Mouse (Mus musculus) embryonic stem cell, embryonic (primary cell): ENCODE measurements at regions not wholly inside any gene's neighbourhood (a gene's known extent, or its start where the extent isn't known, plus 50 kb on each side); places are given as distances from the start of the nearest gene placed in this dataset.

Experiments
- CTCF ChIA-PET, 4 experiments: fragments of 300-600 bp in 2 of 4; fragments of 350-600 bp in 2 of 4; sonication (Branson Sonifier 250); formaldehyde crosslinking; loops; one replicate each; lab custom pipeline; 2022; ENCODE audit warnings: inconsistent platforms in 2 of 4; lab: Charles Lee
- POLR2A ChIA-PET, 4 experiments: fragments of 300-600 bp in 2 of 4; fragments of 350-600 bp in 2 of 4; sonication (Branson Sonifier 250); formaldehyde crosslinking; loops; one replicate each; lab custom pipeline; 2022; ENCODE audit warnings: antibody characterized with exemption in 4 of 4, inconsistent platforms in 1 of 4; lab: Charles Lee

DNA sequence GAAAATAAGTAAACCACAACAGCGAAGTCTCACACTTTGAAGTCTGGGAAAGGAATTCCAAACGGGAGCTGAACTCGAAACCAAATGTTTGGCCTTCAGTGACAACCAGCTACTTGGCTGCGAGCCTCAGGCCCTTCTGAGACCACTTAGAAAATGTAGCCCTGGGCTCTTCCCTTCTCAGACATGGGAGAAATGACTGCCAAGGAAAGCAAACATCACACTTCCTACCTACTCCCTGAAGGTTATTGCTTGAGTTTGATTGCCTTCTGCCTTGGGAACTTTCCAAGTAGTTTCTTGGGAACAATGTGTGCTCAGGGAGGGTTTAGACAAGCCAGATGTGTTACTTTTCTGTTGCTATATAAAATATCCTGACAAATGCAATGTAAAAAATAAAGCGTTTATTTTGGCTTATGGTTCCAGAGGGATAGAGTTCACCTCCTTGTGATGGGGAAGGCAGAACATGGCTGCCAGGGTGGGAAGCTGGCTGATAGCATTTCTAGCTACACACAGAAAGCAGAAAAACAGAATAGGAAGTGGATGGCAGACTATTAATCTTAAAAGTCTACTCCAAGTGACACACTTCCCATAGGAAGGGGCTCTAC lies 194.8 kb upstream of the Rack1 start:
- POLR2A ChIA-PET, result no interaction called here

GRCm38 (mm10) chr11:48601096-48601495 lies 199.0 kb upstream of the Rack1 start:
- ChIA-PET POLR2A (no interaction called here), CTCF (no interaction called here)

More for the DNA sequence above, 194.8 kb upstream of the Rack1 start:
- CTCF ChIA-PET, result interaction anchor here in 1 of 4 experiments (1.7 kb wide), 1 partner anchor 170 kb away, joined by 3 read pairs; no protein-coding TSS in a partner anchor

DNA sequence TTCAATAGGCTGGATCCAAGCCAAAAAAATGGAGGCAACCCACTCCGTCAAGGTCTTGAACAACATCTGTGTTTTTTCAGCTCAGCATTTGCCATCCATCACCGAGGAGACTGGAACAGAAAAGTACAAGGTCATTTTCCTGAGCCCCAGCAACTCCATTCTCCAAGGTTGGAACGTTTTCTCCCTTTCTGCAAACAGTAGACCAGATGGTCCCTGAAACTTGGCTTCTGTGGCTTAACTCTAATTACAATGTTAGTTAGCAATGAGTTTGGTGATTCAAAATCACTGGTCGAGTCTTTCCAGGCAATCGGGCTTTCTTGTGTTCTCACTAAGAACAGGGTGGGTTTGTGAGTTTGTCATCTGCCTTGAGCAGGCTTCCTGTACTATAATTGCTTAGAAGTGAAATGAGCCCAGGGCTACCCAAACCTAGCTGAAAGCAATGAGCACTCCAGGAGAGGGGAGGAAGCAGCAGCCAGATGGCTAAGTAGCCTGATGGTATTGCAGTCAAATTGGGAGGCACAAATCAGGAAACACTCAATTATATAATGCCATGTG lies 200.5 kb upstream of the Rack1 start:
- POLR2A ChIA-PET, result no interaction called here
- CTCF ChIA-PET, result no interaction called here

DNA sequence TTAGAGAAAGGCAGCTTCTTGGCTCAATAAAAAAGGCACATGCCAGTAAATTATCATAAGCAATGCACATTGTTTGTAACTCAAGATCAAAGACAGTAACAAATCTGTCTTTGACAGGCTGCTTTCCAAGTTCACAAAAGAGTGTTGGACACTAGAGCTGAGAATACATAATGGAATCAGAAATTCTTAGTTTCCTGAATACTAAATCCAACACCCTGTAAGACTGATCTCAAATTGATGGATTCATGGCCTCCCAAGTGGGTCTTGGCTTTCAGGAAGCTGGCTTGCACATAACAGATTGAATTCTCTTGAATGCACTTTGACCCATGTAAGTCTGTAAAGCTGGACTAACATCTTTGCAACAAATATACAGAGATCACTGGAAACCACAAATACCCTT lies 201.1 kb upstream of the Rack1 start:
- CTCF ChIA-PET, result no interaction called here
- POLR2A ChIA-PET, result no interaction called here

DNA sequence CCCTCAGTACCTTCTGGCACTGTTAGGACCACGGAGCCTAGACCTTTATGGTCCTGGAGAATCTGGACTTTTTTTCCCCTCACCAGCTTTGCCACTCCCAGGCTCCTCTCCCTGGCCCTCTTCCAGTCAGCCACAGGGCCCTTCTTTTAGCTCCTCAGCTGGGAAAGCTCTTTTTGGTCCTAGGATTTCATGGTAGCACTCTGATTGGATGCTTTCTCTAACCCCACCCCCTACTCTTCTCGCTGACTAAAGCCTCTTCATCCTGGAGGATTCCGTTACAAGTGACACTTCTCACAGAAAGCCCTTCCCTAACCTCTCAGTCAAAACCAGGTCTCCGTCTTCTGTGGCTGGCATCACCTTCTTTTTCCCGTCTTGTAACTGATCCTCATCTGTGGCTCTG lies 205.7 kb upstream of the Rack1 start:
- POLR2A ChIA-PET, result no interaction called here
- CTCF ChIA-PET, result interaction anchor here in 1 of 4 experiments (0.8 kb wide), 1 partner anchor 180 kb away, joined by 6 read pairs; no protein-coding TSS in a partner anchor

DNA sequence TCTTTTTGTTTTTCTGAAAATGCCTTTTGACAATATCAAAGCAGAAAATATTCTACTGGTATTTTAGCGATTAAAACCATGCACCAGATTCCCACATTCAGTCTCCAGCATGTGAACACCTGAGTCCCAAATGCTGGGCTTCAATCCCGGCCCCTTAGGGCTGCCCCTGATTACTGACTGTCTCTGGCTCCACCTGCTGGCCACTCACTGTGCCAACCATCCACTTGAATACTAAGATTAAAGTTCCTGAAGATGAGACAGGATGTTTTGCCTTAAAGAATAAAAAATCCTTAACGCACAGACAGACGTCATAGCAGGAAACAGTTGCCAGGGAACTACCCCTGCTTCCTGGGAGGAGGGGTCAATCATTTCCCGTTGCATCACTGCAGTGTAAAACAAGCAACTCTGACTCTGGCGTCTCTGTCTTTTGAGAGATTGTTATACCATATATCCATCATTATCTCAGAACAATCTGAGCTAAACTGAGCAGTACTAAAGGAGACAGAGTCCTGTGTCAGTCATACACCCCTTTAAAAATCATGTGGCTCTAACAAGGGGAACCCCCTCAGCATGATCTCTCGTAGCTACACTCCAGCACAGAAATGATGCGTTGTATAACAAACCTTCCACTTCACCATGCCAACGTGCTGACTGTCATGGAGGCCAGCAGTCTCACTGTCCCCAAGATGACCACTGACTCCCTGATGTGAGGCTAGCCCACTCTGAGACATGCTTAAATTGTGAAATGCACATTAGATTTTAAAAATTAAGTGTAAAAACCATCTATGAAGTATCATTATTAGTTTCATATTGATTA lies 211.1 kb upstream of the Rack1 start:
- ChIA-PET POLR2A (no interaction called here), CTCF (interaction anchor here in 2 of 4 experiments (0.6 kb wide), 2 partner anchors 9 to 186 kb away, joined by 3 read pairs; no protein-coding TSS in a partner anchor)

DNA sequence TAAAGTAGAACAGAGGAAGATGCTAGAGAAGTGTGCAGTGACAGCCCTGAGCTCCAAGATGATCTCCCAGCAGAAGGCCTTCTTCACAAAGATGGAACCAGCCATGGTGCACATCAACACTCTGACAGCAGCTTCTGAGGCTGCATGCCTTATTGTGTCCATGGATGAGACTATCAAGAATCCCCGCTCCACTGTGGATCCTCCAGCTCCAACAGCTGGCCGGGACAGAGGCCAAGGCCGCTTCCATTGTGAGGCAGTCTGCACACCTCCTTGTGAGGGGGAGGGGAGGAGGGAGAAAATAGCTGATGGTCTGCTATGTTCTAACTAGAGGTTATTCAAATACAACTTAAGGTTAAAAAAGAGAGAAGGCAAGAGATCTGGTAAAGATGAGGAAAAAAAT lies 231.4 kb upstream of the Rack1 start:
- POLR2A ChIA-PET, result interaction anchor here in 1 of 4 experiments (1.2 kb wide), 1 partner anchor 21 kb away, joined by 3 read pairs; no protein-coding TSS in a partner anchor
- CTCF ChIA-PET, result no interaction called here

DNA sequence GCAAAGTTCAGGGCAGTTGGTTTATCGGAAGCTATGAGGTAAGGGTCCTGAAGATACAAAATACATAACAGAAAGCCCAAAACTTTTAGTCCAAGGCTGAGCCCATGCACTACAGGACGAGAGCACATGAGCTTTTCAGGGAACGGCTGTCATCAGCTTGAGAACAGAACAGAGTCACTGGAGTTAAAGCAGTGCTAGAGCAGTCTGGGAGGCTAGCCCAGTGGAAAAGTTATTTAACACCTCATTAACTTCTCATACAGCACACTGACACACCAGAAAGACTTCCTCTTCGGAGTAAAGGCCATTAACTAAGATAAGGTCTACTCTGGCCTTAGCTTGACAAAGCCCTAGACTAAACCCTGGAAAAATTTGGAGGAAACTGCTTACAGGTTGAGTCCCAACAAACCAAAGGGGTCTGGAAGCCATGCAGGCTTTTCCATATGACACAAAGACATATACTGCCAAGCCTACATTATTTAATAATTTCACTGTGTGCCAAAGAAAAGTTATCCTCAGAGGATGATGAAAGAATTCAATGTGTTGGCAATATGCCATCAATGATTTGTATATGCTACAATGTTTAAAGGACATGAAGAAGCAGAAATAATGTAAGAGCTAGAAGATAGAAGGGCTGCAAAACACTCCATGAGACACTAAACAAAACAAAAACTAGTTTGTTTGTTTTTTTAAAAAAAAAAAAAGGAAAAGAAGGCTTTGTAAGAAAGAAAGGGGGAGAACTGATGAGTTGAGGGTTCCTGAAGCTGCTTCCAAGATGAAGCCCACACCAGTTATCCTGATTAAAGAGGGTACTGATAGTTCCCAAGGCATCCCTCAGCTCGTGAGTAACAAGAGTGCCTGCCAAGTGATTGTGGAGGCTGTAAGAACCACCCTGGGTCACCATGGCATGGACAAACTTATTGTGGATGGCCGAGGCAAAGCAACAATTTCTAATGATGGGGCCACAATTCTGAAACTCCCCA lies 232.3 kb upstream of the Rack1 start:
- POLR2A ChIA-PET, result interaction anchor here in 1 of 4 experiments (1.0 kb wide), 1 partner anchor 63 kb away, joined by 3 read pairs; no protein-coding TSS in a partner anchor
- CTCF ChIA-PET, result no interaction called here

- CTCF ChIA-PET, result no interaction called here
- POLR2A ChIA-PET, result no interaction called here
These were observed 242.1 kb upstream of the Rack1 start for GRCm38 (mm10) chr11:48558053-48558452.

GRCm38 (mm10) chr11:48552006-48552405 lies 248.1 kb upstream of the Rack1 start:
- ChIA-PET POLR2A (no interaction called here), CTCF (no interaction called here)

GRCm38 (mm10) chr11:48551201-48551600 lies 248.9 kb upstream of the Rack1 start:
- CTCF ChIA-PET, result no interaction called here

GRCm38 (mm10) chr11:48526316-48526715 lies 273.8 kb upstream of the Rack1 start:
- ChIA-PET POLR2A (no interaction called here), CTCF (interaction anchor here in 1 of 4 experiments (1.5 kb wide), 1 partner anchor 249 kb away, joined by 3 read pairs; no protein-coding TSS in a partner anchor)

More at GRCm38 (mm10) chr11:48551201-48551600, 248.9 kb upstream of the Rack1 start:
- POLR2A ChIA-PET, result no interaction called here

GRCm38 (mm10) chr11:48525517-48525916 lies 274.6 kb upstream of the Rack1 start:
- POLR2A ChIA-PET, result interaction anchor here in 1 of 4 experiments (0.5 kb wide), 1 partner anchor 117 kb away, joined by 5 read pairs; no protein-coding TSS in a partner anchor

DNA sequence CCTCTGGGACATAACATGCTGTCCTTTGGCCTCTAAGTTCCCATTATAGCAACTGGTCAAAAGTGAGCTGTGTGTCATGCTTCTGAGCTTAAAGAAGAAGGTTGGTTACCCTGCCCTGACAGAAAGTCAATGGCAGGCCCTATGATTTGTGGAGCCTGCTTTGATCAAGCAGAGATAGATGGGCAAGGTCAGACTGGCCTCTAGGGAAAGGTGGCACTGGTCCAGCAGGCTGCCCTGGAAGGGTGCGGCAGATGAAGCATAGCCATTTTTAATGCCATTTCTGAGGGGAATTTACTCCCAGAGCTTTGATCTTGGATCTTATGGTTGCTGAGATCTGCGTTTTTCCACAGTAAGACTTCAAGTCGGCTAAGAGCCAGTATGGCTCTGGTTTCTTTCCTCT lies 293.2 kb upstream of the Rack1 start:
- CTCF ChIA-PET, result no interaction called here
- POLR2A ChIA-PET, result no interaction called here

More at GRCm38 (mm10) chr11:48525517-48525916, 274.6 kb upstream of the Rack1 start:
- CTCF ChIA-PET, result interaction anchor here in 1 of 4 experiments (1.5 kb wide), 1 partner anchor 249 kb away, joined by 3 read pairs; no protein-coding TSS in a partner anchor

- ChIA-PET CTCF (interaction anchor here in 2 of 4 experiments (0.6 to 1.8 kb wide), 2 partner anchors 273 to 348 kb away, joined by 4 to 5 read pairs; no protein-coding TSS in a partner anchor), POLR2A (interaction anchor here in 1 of 4 experiments (0.6 to 0.7 kb wide), 2 partner anchors 60 to 242 kb away, joined by 3 to 6 read pairs; no protein-coding TSS in a partner anchor)
These were observed 297.9 kb upstream of the Rack1 start for GRCm38 (mm10) chr11:48502011-48502806.

GRCm38 (mm10) chr11:48499057-48499456 lies 301.1 kb upstream of the Rack1 start:
- POLR2A ChIA-PET, result no interaction called here
- CTCF ChIA-PET, result no interaction called here

DNA sequence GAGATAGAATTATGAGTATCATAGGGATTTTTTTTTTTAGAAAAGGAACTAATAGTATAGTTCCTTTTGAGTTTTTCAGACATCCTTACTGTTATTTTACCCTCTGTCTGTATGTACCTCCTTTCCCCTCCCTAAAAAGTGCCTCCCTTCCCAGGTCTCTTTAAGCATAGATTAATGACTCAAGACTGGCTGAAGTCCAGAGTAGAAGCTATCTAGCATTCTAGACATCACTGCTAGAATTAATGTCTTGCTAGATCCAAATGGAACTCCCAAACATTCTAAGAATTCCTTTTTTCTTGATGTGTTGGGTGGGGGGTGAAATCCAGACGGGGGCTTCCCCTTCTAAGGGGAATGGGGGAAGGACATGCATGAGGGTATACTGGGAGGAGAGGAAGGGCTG lies 311.8 kb upstream of the Rack1 start:
- POLR2A ChIA-PET, result no interaction called here

GRCm38 (mm10) chr11:48464036-48464435 lies 336.1 kb upstream of the Rack1 start:
- ChIA-PET POLR2A (no interaction called here), CTCF (no interaction called here)

More for the DNA sequence above, 311.8 kb upstream of the Rack1 start:
- CTCF ChIA-PET, result no interaction called here
